18 mouse cellular contexts compared by ENCODE assay signal in genomic region chr1:162805011-162805410, GRCm38 (mm10). TPM values are rescaled to one million over a fixed set of nuclear protein-coding genes. Genes with fewer than 3 reads are reported as not detected.
DNase-seq lines count a peak whose midpoint lies in the region; ATAC-seq and TF ChIP-seq lines count a peak whose summit lies in the region.
"Had no signal": no experiment of that assay in that cellular context is flagged by ENCODE, and none has a peak within 500 bp of the region (broad histone marks: within the 10 kb centered on the region; RNA-seq: fewer than 3 reads in every experiment).

No protein-coding gene starts in this region.

- no peak overlapping the region for H3K9ac ChIP-seq in kidney, postnatal 0 days (ENCODE audit: low read depth, low read length)
- H3K9ac ChIP-seq: forebrain, embryonic 15.5 days; heart, embryonic 13.5 days; liver, embryonic 15.5 days; neural tube, embryonic 12.5 days had no signal

- ATAC-seq in kidney, postnatal 0 days (replicated peaks; ENCODE audit: low FRiP score, low read depth), result no peak
- ATAC-seq: forebrain, embryonic 15.5 days had no signal

- H3K27me3 ChIP-seq in kidney, postnatal 0 days (ENCODE audit: insufficient read depth, low read length), result no peaks in the 10 kb centered on the region
- H3K27me3 ChIP-seq: CH12.LX; forebrain, embryonic 15.5 days; heart, embryonic 13.5 days; liver, embryonic 15.5 days; neural tube, embryonic 12.5 days had no signal

- H3K36me3 ChIP-seq in kidney, postnatal 0 days (ENCODE audit: insufficient read depth, low read length), result no peaks in the 10 kb centered on the region
- H3K36me3 ChIP-seq: forebrain, embryonic 15.5 days; heart, embryonic 13.5 days; hindbrain, embryonic 10.5 days; liver, embryonic 15.5 days; neural tube, embryonic 12.5 days had no signal

- peak; percentile 19 for DNase-seq in embryo, embryonic 10 days (ENCODE audit: low spot score)
- no peak for DNase-seq in embryo, embryonic 10.5 days (ENCODE audit: low spot score)
- no peak for DNase-seq in kidney, postnatal 0 days (ENCODE audit: low spot score)
- no peak for DNase-seq in kidney, adult 11 months
- DNase-seq in lung, adult 2 months, result no peak
- DNase-seq in lung, postnatal 10 days, result no peak
- DNase-seq in R1 (ENCODE audit: low read depth, low spot score), result peak; percentile 24
- no peak for DNase-seq in cerebellum, adult 11 months
- DNase-seq: adrenal gland, adult 2 months; cerebellum, adult 18-20 months; right cerebral cortex, postnatal 25 days; thymus, adult 18-20 months had no signal

- no peak overlapping the region for H3K4me3 ChIP-seq in kidney, postnatal 0 days (replicated peaks; ENCODE audit: low read depth, low read length)
- H3K4me3 ChIP-seq in lung, adult 2 months (replicated peaks; ENCODE audit: extremely low read depth, low read depth, low read length), result no peak overlapping the region
- H3K4me3 ChIP-seq: forebrain, embryonic 15.5 days; heart, embryonic 13.5 days; hindbrain, embryonic 10.5 days; liver, embryonic 15.5 days; neural tube, embryonic 12.5 days had no signal

- TF ChIP-seq POLR2A in lung, adult 2 months (IDR thresholded peaks at IDR 0.05; ENCODE audit: borderline replicate concordance, extremely low read depth, low read depth, low read length), result no peak

- no peaks in the 10 kb centered on the region for H3K4me1 ChIP-seq in kidney, postnatal 0 days (replicated peaks; ENCODE audit: insufficient read depth, low read length)
- H3K4me1 ChIP-seq in lung, adult 2 months (ENCODE audit: control insufficient read depth, insufficient read depth, low read length), result no peaks in the 10 kb centered on the region
- H3K4me1 ChIP-seq: forebrain, embryonic 15.5 days; heart, embryonic 13.5 days; hindbrain, embryonic 10.5 days; liver, embryonic 15.5 days; neural tube, embryonic 12.5 days had no signal

- peak; percentile 56; the same call in 1 of the 2 replicates for TF ChIP-seq CTCF in kidney, postnatal 0 days (IDR thresholded peaks at IDR 0.05; ENCODE audit: low read depth)
- TF ChIP-seq CTCF in lung, adult 2 months (IDR thresholded peaks at IDR 0.05; ENCODE audit: insufficient read depth, low read length), result peak; percentile 37; the same call in 1 of the 2 replicates

- 57% methylated on average over 5 of the region's 5 CpGs for WGBS in kidney, postnatal 0 days
- WGBS in lung, adult 2 months, result 63% methylated on average over 5 of the region's 5 CpGs

- H3K27ac ChIP-seq in kidney, postnatal 0 days, result no peak overlapping the region
- H3K27ac ChIP-seq: forebrain, embryonic 15.5 days; heart, embryonic 13.5 days; hindbrain, embryonic 10.5 days; liver, embryonic 15.5 days; neural tube, embryonic 12.5 days had no signal

- H3K9me3 ChIP-seq in kidney, postnatal 0 days (replicated peaks; ENCODE audit: low read length), result no peaks in the 10 kb centered on the region
- H3K9me3 ChIP-seq: forebrain, embryonic 15.5 days; heart, embryonic 13.5 days; hindbrain, embryonic 10.5 days; liver, embryonic 15.5 days; neural tube, embryonic 12.5 days had no signal

- no peak overlapping the region for H3K4me2 ChIP-seq in kidney, postnatal 0 days (ENCODE audit: low read length)
- H3K4me2 ChIP-seq: forebrain, embryonic 15.5 days; heart, embryonic 13.5 days; liver, embryonic 15.5 days; neural tube, embryonic 12.5 days had no signal

RNA-seq across cellular contexts. Expression of gene Fmo4, which starts 8.8 kb away (rescaled TPM):
- polyA plus RNA-seq in kidney, postnatal 0 days (2015; fragmentation: Nextera tagmentation; extraction: Ambion mirVana), result 2.2 and 2.3 TPM in 2 replicates
- 1.7 and 2.4 TPM in 2 replicates for polyA plus RNA-seq in lung, adult 2 months (2012; rRNA removed)

Comparison
In these comparisons a context has a peak if more than half of its experiments do, and no peak if none do; other contexts are left out.
1. DNase-seq: peak in embryo, embryonic 10 days (single experiment) and R1 (single experiment); none in embryo, embryonic 10.5 days (single experiment), kidney, postnatal 0 days (single experiment), kidney, adult 11 months (single experiment), lung, adult 2 months (single experiment), lung, postnatal 10 days (single experiment) and cerebellum, adult 11 months (single experiment).